Mouse (Mus musculus) spleen, adult 2 months (tissue): Measurements from ENCODE around the gene Thy1. TPM values are rescaled to one million over a fixed set of nuclear protein-coding genes. Genes with fewer than 3 reads are reported as not detected.

Experiments used
- DNase-seq, 2 experiments: peaks; one replicate each; pipeline versions ENCODE4 v3.0.0 to v3.0.0-alpha.2; 2012 to 2021; ENCODE audit warnings: low spot score in 2 of 2, low read depth in 1 of 2
- H3K27ac ChIP-seq: fragments of 200-500 bp; 2 replicates; pipeline ENCODE4 v1.5.1; 2012; ENCODE audit warnings: low read length, inconsistent platforms; ENCODE audit not compliant: insufficient read depth
- H3K27me3 ChIP-seq: fragments of 200-500 bp; 2 replicates; pipeline ENCODE4 v1.6.1; 2012; ENCODE audit warnings: mild to moderate bottlenecking, moderate library complexity, low read length, inconsistent platforms; ENCODE audit not compliant: control insufficient read depth, insufficient read depth
- H3K36me3 ChIP-seq: fragments of 200-500 bp; 2 replicates; pipeline ENCODE4 v1.6.1; 2012; ENCODE audit warnings: mild to moderate bottlenecking, low read length, inconsistent platforms; ENCODE audit not compliant: control insufficient read depth, insufficient read depth
- H3K4me1 ChIP-seq: fragments of 200-500 bp; 2 replicates; pipeline ENCODE4 v1.6.1; 2011; ENCODE audit warnings: inconsistent platforms; ENCODE audit not compliant: control insufficient read depth, insufficient read depth, insufficient read length
- H3K4me3 ChIP-seq: fragments of 200-500 bp; 2 replicates; pipeline ENCODE4 v1.5.1; 2011; ENCODE audit warnings: mild to moderate bottlenecking, inconsistent platforms; ENCODE audit not compliant: insufficient read depth, insufficient read length; ENCODE audit errors: extremely low read depth
- CTCF ChIP-seq: fragments of 200-500 bp; IDR thresholded peaks from 2 replicates; pipeline ENCODE4 v1.5.1; 2011; ENCODE audit warnings: mild to moderate bottlenecking, inconsistent platforms; ENCODE audit not compliant: insufficient read depth, insufficient read length, insufficient replicate concordance; ENCODE audit errors: extremely low read depth
- POLR2A ChIP-seq: fragments of 200-500 bp; IDR thresholded peaks from 2 replicates; pipeline ENCODE4 v1.6.1; 2011; ENCODE audit warnings: low read depth, low read length, inconsistent platforms
- WGBS: fragments of 180-500 bp; shearing (Covaris S2); methylation state at CpG from one replicate; pipeline ENCODE4 v1.1.7; 2018; 5-methylcytosine and 5-hydroxymethylcytosine counted together
- polyA plus RNA-seq: library from polyadenylated mRNA; depleted of rRNA; stranded (reverse); fragments of >200 nt; gene quantifications from 2 replicates; pipeline ENCODE4 v1.2.3, GENCODE M21; 2012

Thy1 gene
- polyA plus RNA-seq, 1 experiment: 206 TPM

GRCm38 (mm10) chr9:44082266-44082665 lies 39.1 kb downstream of the Thy1 start:
- Histone ChIP-seq H3K27ac (no peak overlapping the region), H3K36me3 (no peaks in the 10 kb centered on the region), H3K4me1 (peaks cover 9% of the 10 kb centered on the region; the same call in 1 of the 2 replicates), H3K27me3 (peaks cover 9% of the 10 kb centered on the region), H3K4me3 (no peak overlapping the region)
- 97% methylated on average over 5 of the region's 5 CpGs for WGBS
- no peak for DNase-seq
- no peak for TF ChIP-seq CTCF
- no peak for TF ChIP-seq POLR2A

GRCm38 (mm10) chr9:44083392-44084121 lies 40.4 kb downstream of the Thy1 start:
- Histone ChIP-seq H3K27me3 (peaks cover 9% of the 10 kb centered on the region), H3K4me3 (no peak overlapping the region), H3K4me1 (peaks cover 12% of the 10 kb centered on the region; the same call in 1 of the 2 replicates), H3K36me3 (no peaks in the 10 kb centered on the region), H3K27ac (no peak overlapping the region)
- TF ChIP-seq CTCF: no peak
- TF ChIP-seq POLR2A: no peak
- DNase-seq: no peak
- whole genome bisulfite sequencing: 18% methylated on average over 23 of the region's 23 CpGs

DNA sequence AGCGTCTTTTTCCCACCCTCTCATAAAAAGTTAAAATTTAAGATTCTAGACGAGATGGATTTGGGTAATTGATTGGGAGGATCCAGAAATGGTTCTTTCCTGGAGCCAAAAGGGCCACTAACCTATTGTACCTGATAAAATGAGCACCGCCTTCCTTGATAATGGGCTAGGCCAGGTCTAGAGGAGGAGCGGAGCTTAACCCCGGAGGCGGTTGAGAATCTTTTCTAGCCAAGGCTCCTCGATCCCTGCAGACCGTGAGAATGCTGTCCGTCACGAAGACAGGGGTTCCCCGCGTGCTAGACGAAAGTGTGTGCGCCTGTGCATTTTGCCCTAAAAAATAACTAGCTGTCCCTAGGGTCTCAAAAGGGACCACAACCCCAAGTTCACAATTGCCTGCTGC lies 41.1 kb downstream of the Thy1 start:
- no peak overlapping the region for H3K27ac ChIP-seq
- WGBS: 5% methylated on average over 14 of the region's 14 CpGs
- H3K36me3 ChIP-seq: no peaks in the 10 kb centered on the region
- TF ChIP-seq POLR2A: no peak
- no peak for TF ChIP-seq CTCF
- H3K4me3 ChIP-seq: peak overlapping the region; percentile 67
- H3K27me3 ChIP-seq: peaks cover 9% of the 10 kb centered on the region
- DNase-seq: no peak
- peaks cover 16% of the 10 kb centered on the region; the same call in 1 of the 2 replicates for H3K4me1 ChIP-seq

DNA sequence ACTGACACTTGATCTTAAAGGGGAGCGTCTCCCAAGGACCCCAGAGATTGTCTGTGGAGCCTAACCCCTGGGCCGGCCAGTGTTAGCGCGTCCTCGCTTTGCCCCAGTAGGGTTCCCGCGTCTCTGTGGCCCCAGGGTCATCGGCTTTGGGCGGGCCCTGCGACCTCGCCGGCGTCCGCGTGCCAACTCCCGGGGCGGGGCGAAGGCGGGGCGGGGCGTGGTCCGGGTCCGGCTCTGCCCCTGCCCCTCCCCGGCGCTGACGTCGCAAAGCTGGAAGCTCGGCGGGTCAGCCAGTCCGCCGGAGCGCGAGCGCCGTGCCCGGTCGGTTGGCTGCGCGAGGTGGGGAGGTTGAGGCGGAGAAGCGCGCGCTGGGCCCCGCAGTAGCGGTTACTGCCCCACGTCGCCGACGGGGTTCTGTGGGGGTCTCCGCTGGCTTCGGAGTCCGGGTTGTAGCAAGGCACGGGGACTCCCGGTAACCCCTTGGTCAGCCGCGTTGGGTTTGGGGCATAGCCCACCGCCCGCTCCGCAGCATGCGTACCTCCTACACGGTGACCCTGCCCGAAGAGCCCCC lies 41.6 kb downstream of the Thy1 start:
- TF ChIP-seq POLR2A: no peak
- TF ChIP-seq CTCF: no peak
- DNase-seq: peak in 1 of 2 experiments; percentile 85
- WGBS: under 1% methylated on average over 62 of the region's 62 CpGs
- no peaks in the 10 kb centered on the region for H3K36me3 ChIP-seq
- H3K4me3 ChIP-seq: peak overlapping the region; percentile 67
- H3K27me3 ChIP-seq: peaks cover 9% of the 10 kb centered on the region
- H3K4me1 ChIP-seq: peaks cover 18% of the 10 kb centered on the region; the same call in 1 of the 2 replicates
- H3K27ac ChIP-seq: no peak overlapping the region

DNA sequence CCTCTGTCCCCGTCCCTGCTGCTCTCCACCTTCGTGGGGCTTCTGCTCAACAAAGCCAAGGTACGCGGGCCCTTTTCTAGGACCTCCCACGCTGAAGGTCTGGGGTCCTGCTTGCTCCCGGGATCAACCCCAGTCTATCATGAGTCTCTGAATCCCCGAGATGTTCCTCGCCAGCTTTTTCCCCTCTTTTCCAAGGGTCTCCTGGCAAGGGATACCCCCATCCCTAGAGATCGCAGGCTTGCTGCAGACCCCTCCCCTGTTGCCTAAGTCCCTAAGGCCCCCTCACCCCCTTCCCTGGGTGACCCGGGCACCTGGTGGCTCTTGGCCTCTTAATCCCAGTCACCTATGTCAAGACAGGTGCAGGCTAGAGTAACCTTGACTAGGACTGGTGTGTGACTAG lies 42.1 kb downstream of the Thy1 start:
- Histone ChIP-seq H3K36me3 (no peaks in the 10 kb centered on the region), H3K4me3 (peak overlapping the region; percentile 67), H3K27me3 (peaks cover 9% of the 10 kb centered on the region), H3K4me1 (peaks cover 18% of the 10 kb centered on the region; the same call in 1 of the 2 replicates), H3K27ac (no peak overlapping the region)
- DNase-seq: no peak
- no peak for TF ChIP-seq POLR2A
- 19% methylated on average over 10 of the region's 10 CpGs for WGBS

DNA sequence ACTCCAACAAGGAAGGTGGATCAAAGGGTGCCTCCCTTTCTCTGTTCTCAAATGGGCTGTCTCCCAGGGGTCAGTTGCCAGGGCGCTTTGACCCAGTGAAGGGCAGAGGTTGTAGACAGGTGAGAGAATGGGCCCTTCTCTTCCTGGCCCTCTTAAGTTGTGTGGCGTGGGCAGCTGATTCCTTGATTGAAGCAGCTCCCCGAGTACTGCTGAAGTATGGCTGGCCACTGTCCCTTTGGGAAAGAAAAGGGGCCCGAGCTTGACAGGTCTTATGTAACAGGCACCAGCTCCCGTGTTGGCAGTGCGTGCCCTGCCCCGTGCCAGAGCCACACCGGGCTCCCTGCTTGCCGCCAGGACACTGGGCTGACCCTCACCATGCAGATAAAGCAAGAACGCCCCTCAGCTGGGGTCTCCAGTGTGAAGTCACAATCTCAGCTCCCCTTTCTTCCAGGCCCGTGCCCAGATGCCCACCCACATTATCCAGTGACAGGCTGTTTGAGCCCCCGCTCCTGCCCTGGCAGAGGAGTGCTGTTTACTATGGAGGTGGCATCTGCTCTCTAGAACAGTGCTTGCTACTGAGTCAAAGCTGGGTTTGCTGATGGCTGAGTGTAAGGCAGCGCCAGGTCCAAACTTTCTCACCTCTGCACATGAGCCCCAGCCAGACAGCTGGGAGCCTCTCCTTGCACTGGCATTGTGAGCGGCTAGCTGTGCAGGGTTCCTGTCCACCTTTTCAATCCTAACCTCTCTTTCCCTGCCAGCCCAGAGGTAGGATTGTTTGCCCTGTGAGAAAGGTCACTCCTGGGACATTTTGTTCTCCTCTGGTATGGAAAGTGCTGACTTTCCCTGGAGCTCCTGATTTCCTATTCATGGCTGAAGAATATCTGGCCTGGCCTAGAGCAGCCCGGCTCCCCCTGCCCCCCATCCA lies 42.8 kb downstream of the Thy1 start:
- no peak overlapping the region for H3K4me3 ChIP-seq
- no peak for TF ChIP-seq POLR2A
- peaks cover 9% of the 10 kb centered on the region for H3K27me3 ChIP-seq
- H3K27ac ChIP-seq: no peak overlapping the region
- no peaks in the 10 kb centered on the region for H3K36me3 ChIP-seq
- H3K4me1 ChIP-seq: peaks cover 18% of the 10 kb centered on the region; the same call in 1 of the 2 replicates
- DNase-seq: no peak
- WGBS: 94% methylated on average over 15 of the region's 15 CpGs
